Mouse (Mus musculus): ENCODE data around the gene Klf12. TPM values are rescaled to one million over a fixed set of nuclear protein-coding genes. Genes with fewer than 3 reads are reported as not detected.

Gene Klf12
- polyA plus RNA-seq (2015; fragmentation: Nextera tagmentation; extraction: Ambion mirVana), result 4.1 and 6.3 TPM in 2 replicates

DNA sequence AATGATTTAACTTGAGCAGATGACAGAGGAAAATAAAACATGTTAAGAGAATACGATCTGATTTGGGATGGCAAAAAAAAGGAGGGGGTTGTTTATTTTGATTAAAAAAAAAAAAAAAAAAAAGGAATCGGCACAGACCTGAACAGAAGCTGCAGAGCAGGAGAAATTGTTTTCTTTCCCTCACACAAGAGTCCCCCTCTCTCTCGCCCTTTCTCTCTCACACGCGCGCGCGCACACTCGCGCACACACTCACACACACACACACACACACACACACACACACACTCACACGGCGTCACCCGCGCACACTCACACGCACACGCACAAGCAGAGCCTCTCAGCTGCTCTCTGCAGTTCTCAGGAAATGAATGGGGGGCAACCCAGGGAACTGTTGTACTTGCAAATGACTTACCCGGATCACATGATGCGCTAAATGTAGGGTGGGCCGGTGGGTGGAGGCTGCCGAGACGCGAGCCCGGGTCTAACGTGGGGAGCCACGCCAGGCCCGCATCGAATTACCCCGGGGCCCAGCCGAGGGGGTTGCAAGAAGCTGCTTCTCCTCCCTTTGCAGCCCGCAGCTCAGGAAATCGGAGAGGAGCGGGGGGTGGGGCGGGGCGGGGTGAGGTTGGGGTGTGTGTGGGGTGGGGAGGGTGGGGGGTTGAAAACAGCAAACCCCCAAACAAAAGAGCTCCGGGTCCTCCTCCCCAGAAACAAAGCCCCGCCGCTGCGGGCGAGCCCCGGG is at the start of gene Klf12:
Gene Klf12 (minus strand): TSS at position 561 of the 742 bp plus-strand sequence.
- Histone ChIP-seq H3K9ac (peak within 1 kb of the TSS; percentile 53), H3K4me3 (replicated peaks) (peak within 1 kb of the TSS; percentile 57), H3K36me3 (no peaks in the 10 kb centered on the region), H3K27me3 (peaks cover 49% of the 10 kb centered on the region), H3K4me2 (peak within 1 kb of the TSS; percentile 66), H3K4me1 (replicated peaks) (0 out of 2 replicates have a peak, but pooled peaks cover 3% of the 10 kb centered on the region), H3K9me3 (replicated peaks) (no peaks in the 10 kb centered on the region), H3K27ac (peak within 1 kb of the TSS; percentile 77)
- under 1% methylated on average over 30 of the region's 40 CpGs for WGBS (ENCODE audit: insufficient replicate concordance)
- ATAC-seq (ENCODE audit: low read depth) (peak; percentile 51), DNase-seq (peak; percentile 20)

DNA sequence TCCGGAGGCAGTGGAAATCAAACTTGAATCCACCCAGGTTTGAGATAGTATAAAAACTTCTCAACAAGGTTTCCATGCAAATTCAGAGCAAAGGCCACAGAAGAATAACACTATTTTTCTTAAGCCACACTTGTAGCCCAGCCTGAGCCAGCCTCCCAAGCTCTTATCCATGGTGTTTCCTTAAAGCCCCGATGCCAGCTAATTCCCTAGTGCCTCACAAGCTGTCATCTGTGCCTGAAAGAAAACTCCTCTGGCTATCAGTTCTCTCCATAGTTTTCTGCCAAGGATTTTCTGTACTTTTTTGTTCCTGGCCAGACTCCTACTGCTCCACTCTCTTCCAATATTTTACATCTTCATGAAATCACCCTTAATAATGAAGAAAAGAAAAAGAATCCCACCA is 48.9 kb upstream of the Klf12 start:
- DNase-seq (no peak), ATAC-seq (ENCODE audit: low read depth) (no peak)
- no peak overlapping the region for H3K4me3 ChIP-seq (replicated peaks)
- H3K4me1 ChIP-seq (replicated peaks), result no peaks in the 10 kb centered on the region
- no peaks in the 10 kb centered on the region for H3K9me3 ChIP-seq (replicated peaks)
- H3K36me3 ChIP-seq, result no peaks in the 10 kb centered on the region
- no peak overlapping the region for H3K9ac ChIP-seq
- no peak overlapping the region for H3K27ac ChIP-seq
- no peak overlapping the region for H3K4me2 ChIP-seq
- WGBS (ENCODE audit: insufficient replicate concordance), result 70% methylated on average over 2 of the region's 2 CpGs
- no peaks in the 10 kb centered on the region for H3K27me3 ChIP-seq

DNA sequence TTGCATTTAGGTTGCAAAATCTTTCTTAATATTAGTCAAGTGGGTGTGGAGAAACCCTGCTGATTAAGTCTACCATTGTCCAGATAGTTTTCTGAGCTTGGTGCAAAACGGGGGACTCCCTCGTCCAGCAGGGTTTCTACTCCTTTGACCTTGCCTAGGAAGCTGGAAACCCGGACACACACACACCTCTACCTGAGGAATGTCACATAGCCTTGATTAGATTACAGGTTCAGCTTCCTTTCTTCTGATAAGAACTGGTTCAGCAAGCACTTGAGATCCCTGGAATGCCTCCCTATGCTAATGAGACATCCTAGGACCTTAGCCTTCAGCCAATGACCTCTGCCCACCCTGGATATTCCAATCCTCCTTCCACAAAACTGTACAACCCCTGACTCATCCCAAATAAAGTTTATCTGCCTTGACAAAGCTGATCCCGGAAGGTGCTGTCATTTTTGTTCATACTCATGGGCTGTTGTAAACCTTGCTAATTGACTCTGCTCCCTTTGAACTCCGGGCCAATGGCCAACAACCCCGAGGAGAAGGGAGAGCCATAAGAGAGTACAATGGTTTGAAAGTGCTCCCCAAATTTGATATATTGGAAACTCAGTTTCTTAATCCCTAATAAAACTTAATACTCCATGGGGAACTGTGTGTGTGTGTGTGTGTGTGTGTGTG is 44.3 kb upstream of the Klf12 start:
- H3K27me3 ChIP-seq, result no peaks in the 10 kb centered on the region
- no peaks in the 10 kb centered on the region for H3K9me3 ChIP-seq (replicated peaks)
- H3K4me3 ChIP-seq (replicated peaks), result no peak overlapping the region
- H3K27ac ChIP-seq, result no peak overlapping the region
- H3K36me3 ChIP-seq, result no peaks in the 10 kb centered on the region
- DNase-seq, result no peak
- H3K4me1 ChIP-seq (replicated peaks), result no peaks in the 10 kb centered on the region
- no peak for ATAC-seq (ENCODE audit: low read depth)
- no peak overlapping the region for H3K4me2 ChIP-seq
- H3K9ac ChIP-seq, result no peak overlapping the region
- 56% methylated on average over 6 of the region's 6 CpGs for WGBS (ENCODE audit: insufficient replicate concordance)

DNA sequence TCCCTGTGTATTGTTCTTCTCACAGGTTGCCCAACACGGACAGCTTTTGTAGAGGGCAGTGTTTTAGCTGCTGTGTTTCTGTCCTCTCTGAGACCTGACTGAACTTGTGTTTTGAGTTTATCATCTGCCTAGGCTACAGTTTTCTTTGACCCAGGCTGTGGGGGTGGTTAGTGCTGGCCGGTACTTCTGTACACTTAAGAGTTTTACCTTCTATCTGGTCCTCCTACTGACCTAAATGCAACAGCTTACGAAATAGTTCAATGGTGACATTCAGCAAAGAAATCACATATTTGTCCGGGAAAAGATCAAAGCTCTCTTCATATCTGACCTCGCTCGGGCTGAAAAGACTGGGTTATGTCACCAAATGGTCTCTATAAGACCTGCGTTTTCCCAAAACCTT is 39.8 kb upstream of the Klf12 start:
- no peaks in the 10 kb centered on the region for H3K4me1 ChIP-seq (replicated peaks)
- no peak overlapping the region for H3K4me2 ChIP-seq
- no peaks in the 10 kb centered on the region for H3K9me3 ChIP-seq (replicated peaks)
- DNase-seq (no peak), ATAC-seq (ENCODE audit: low read depth) (peak; percentile 78)
- no peaks in the 10 kb centered on the region for H3K27me3 ChIP-seq
- H3K36me3 ChIP-seq, result no peaks in the 10 kb centered on the region
- H3K9ac ChIP-seq, result no peak overlapping the region
- H3K4me3 ChIP-seq (replicated peaks), result no peak overlapping the region
- 62% methylated on average over 7 of the region's 7 CpGs for WGBS (ENCODE audit: insufficient replicate concordance)
- H3K27ac ChIP-seq, result peak overlapping the region; percentile 13; the same call in 1 of the 2 replicates

DNA sequence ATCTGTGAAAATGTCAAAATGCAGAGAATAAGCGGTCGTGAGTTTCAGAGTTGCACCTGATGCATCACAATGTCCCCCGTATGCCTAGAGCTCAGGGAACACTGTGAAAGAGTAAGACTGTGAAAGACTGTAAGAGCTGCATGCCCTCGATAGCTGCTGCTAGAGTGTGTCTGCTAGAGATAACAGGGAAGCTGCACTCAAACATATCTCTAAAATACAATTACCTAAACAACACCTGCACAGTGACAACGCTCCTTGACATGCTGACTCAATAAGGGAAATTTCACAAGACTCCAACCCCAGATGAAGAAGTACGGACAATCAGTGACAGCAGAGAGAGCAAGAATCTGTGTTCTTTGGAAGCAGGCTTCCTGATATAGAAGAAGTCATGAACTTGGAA is 37.5 kb upstream of the Klf12 start:
- no peak overlapping the region for H3K4me3 ChIP-seq (replicated peaks)
- no peaks in the 10 kb centered on the region for H3K4me1 ChIP-seq (replicated peaks)
- H3K27ac ChIP-seq, result no peak overlapping the region
- no peaks in the 10 kb centered on the region for H3K27me3 ChIP-seq
- H3K9me3 ChIP-seq (replicated peaks), result no peaks in the 10 kb centered on the region
- DNase-seq, result no peak
- no peak overlapping the region for H3K4me2 ChIP-seq
- ATAC-seq (ENCODE audit: low read depth), result no peak
- H3K9ac ChIP-seq, result no peak overlapping the region
- 74% methylated on average over 6 of the region's 6 CpGs for WGBS (ENCODE audit: insufficient replicate concordance)
- no peaks in the 10 kb centered on the region for H3K36me3 ChIP-seq

DNA sequence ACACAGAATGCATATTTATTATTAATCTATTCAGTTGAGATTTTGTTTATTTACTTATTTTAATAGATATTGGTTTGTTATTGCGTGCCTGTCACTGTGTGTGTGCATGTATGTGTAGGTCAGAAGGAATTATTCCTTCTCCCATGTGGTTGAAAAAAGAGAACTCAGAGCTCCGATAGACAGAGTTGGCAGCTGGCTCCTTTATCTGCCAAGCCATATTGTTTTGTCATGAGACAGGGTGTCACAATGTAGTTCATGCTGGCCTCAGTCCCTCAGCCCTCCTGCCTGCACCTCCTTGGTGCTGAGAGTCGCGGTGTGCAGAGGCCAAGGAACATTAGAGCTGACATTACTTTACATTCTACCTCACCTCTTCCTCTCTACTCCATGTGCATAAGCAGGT is 32.3 kb upstream of the Klf12 start:
- Histone ChIP-seq H3K27me3 (no peaks in the 10 kb centered on the region), H3K4me1 (replicated peaks) (no peaks in the 10 kb centered on the region), H3K27ac (no peak overlapping the region), H3K9me3 (replicated peaks) (no peaks in the 10 kb centered on the region), H3K36me3 (no peaks in the 10 kb centered on the region), H3K9ac (no peak overlapping the region), H3K4me2 (no peak overlapping the region), H3K4me3 (replicated peaks) (no peak overlapping the region)
- no peak for ATAC-seq (ENCODE audit: low read depth)
- no peak for DNase-seq
- 41% methylated on average over 4 of the region's 4 CpGs for WGBS (ENCODE audit: insufficient replicate concordance)

DNA sequence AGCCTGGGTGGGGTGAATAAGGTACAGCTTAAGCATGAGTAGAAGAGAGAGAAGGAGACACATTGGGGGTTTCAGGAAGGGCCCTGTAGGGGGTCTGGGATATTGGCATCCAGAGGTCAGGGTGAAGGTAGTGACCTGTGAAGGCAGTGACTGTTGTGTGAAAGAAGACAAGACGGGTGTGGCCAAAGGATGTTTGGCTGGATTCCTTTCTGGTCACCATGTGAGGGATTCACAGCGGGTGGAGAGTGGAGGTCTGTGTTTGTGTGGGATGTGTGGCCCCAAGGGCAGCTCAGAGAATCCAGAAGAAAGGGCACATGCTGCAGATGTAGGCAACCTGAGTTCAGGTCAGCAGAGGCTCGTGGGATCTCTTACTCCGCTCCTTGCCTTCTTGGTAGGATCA is 29.6 kb upstream of the Klf12 start:
- no peak overlapping the region for H3K4me3 ChIP-seq (replicated peaks)
- H3K4me2 ChIP-seq, result no peak overlapping the region
- no peaks in the 10 kb centered on the region for H3K4me1 ChIP-seq (replicated peaks)
- no peak overlapping the region for H3K27ac ChIP-seq
- no peak overlapping the region for H3K9ac ChIP-seq
- no peaks in the 10 kb centered on the region for H3K27me3 ChIP-seq
- no peak for ATAC-seq (ENCODE audit: low read depth)
- DNase-seq, result no peak
- 70% methylated on average over 4 of the region's 4 CpGs for WGBS (ENCODE audit: insufficient replicate concordance)
- H3K9me3 ChIP-seq (replicated peaks), result no peaks in the 10 kb centered on the region
- no peaks in the 10 kb centered on the region for H3K36me3 ChIP-seq

DNA sequence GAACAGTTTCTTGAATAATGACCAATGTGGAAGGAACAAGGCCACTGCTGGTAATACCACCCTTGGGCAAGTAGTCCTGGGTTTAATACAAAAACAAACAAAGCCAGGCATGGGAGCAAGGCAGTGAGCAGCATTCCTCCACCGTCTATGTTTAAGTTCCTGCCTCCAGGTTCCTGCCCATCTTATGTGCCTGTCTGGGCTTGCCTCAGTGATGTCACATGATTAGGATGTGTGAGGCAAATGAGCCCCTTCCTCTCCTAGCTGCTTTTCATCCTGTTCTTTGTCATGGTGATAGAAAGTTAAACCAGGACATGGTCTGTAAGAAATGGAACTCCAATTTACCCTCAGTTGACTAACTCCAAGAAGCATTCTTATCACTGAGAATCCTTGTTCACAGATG is 16.4 kb upstream of the Klf12 start:
- 65% methylated on average over 1 of the region's 1 CpGs for WGBS (ENCODE audit: insufficient replicate concordance)

DNA sequence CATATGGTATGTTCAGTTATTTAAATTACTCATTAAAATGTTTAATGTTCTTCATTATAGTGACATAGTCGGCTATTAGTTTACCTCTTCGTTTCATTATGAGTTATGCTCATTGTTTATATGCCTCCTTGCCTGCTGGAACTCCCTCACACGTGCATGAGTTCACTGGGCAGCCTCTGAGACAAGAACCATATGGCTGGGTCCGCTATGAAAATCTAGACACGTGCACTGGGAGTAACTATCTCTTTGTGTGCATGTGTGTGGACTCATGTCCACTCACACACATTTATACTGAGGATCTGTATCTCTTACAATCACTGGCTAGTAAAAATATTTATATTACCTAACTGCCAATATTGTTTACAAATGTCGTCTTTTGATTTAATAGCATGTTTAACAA is 14.4 kb upstream of the Klf12 start:
- no peaks in the 10 kb centered on the region for H3K4me1 ChIP-seq (replicated peaks)

More for the DNA sequence above, 16.4 kb upstream of the Klf12 start:
- Histone ChIP-seq H3K4me3 (replicated peaks) (no peak overlapping the region), H3K9ac (no peak overlapping the region), H3K9me3 (replicated peaks) (no peaks in the 10 kb centered on the region), H3K36me3 (no peaks in the 10 kb centered on the region), H3K4me2 (no peak overlapping the region), H3K4me1 (replicated peaks) (no peaks in the 10 kb centered on the region), H3K27ac (no peak overlapping the region), H3K27me3 (no peaks in the 10 kb centered on the region)
- ATAC-seq (ENCODE audit: low read depth) (no peak), DNase-seq (no peak)

DNA sequence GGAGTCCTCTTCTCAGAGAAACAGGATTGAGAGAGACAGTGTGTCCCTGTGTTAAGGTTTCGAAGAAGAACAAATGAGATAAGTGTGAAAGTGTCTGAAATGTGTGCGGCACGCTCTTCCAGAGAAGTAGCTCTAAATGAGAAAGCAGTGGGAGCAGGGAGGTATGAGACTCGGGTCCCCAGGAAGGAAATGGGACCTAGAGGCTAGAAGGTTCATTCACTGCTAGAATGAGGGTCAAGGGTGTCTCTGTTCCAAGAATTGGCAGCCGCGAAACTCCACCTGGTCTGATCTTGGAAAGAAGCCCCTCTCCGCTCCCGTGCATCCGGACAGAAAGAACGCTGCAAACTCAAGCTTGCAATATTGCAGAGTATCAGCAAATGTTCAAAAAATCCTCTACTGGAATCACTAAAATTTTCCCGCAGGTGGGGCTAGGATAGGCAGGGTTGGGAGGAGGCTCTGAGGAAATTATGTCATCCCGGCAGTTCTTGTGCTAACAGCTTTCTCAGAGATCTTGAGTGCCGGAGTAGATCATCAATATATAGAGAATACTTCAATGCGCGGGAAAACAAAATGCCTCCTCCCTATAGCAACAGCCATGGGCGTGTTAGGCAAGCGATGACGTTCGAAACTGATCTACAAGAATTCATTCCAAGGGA is 2.2 kb upstream of the Klf12 start:
- Histone ChIP-seq H3K9me3 (replicated peaks) (no peaks in the 10 kb centered on the region), H3K36me3 (no peaks in the 10 kb centered on the region), H3K27me3 (peaks cover 49% of the 10 kb centered on the region), H3K27ac (peak overlapping the region; percentile 77), H3K4me2 (peak overlapping the region; percentile 66), H3K9ac (peak overlapping the region; percentile 50), H3K4me1 (replicated peaks) (0 out of 2 replicates have a peak, but pooled peaks cover 3% of the 10 kb centered on the region), H3K4me3 (replicated peaks) (peak overlapping the region; percentile 57)
- ATAC-seq (ENCODE audit: low read depth), result no peak
- WGBS (ENCODE audit: insufficient replicate concordance), result 6% methylated on average over 19 of the region's 19 CpGs
- no peak for DNase-seq

More for the DNA sequence above, 14.4 kb upstream of the Klf12 start:
- no peak overlapping the region for H3K4me2 ChIP-seq
- H3K9me3 ChIP-seq (replicated peaks), result no peaks in the 10 kb centered on the region
- DNase-seq (no peak), ATAC-seq (ENCODE audit: low read depth) (no peak)
- H3K36me3 ChIP-seq, result no peaks in the 10 kb centered on the region
- H3K27ac ChIP-seq, result no peak overlapping the region
- no peaks in the 10 kb centered on the region for H3K27me3 ChIP-seq
- 57% methylated on average over 6 of the region's 6 CpGs for WGBS (ENCODE audit: insufficient replicate concordance)
- H3K4me3 ChIP-seq (replicated peaks), result no peak overlapping the region
- H3K9ac ChIP-seq, result no peak overlapping the region
